Mouse (Mus musculus) heart, adult 2 months (tissue): ENCODE data around the gene Nox3.

Experiments
- CTCF ChIP-seq: fragments of 200-600 bp; IDR thresholded peaks from 2 replicates; pipeline ENCODE4 v1.8.1; 2022; ENCODE audit warnings: antibody characterized with exemption, mild to moderate bottlenecking, moderate library complexity
- EP300 ChIP-seq: fragments of 200-500 bp; IDR thresholded peaks from 2 replicates; pipeline ENCODE4 v1.6.1; 2011; ENCODE audit warnings: low read depth, low read length, control low read depth; ENCODE audit not compliant: insufficient read depth
- POLR2A ChIP-seq: fragments of 200-500 bp; IDR thresholded peaks from 2 replicates; pipeline ENCODE4 v1.6.1; 2011; ENCODE audit warnings: mild to moderate bottlenecking, low read depth, low read length, control low read depth; ENCODE audit not compliant: insufficient read depth

- TF ChIP-seq CTCF (no peak), POLR2A (no peak), EP300 (no peak)
These were observed 79.5 kb downstream of the Nox3 start for GRCm38 (mm10) chr17:3616329-3617216.
